Mouse (Mus musculus) embryonic facial prominence, embryonic 14.5 days (tissue): ENCODE results near the gene Orc2. TPM values are rescaled to one million over a fixed set of nuclear protein-coding genes. Genes with fewer than 3 reads are reported as not detected.

Experiments used
- ATAC-seq: fragments of 200-750 bp; cut with Nextera tagmentation; 2 replicates; pipeline ENCODE4 v1.8.0; 2017; ENCODE audit warnings: low read depth, moderate number of reproducible peaks, moderate TSS enrichment
- DNase-seq: peaks from one replicate; pipeline ENCODE4 v3.0.0-alpha.2; 2015; ENCODE audit warnings: low spot score
- H3K27ac ChIP-seq: fragments of 300-500 bp; sonication (generic); replicated peaks from 2 replicates; pipeline ENCODE4 v1.5.1; 2014; ENCODE audit warnings: low read depth, mild to moderate bottlenecking, low read length, moderate library complexity
- H3K27me3 ChIP-seq: fragments of 300-500 bp; sonication (generic); replicated peaks from 2 replicates; pipeline ENCODE4 v1.6.1; 2014; ENCODE audit warnings: low read length; ENCODE audit not compliant: control insufficient read depth, insufficient read depth
- H3K36me3 ChIP-seq: fragments of 300-500 bp; sonication (generic); 2 replicates; pipeline ENCODE4 v1.6.1; 2014; ENCODE audit warnings: low read length, mixed read lengths; ENCODE audit not compliant: control insufficient read depth, insufficient read depth
- H3K4me1 ChIP-seq: fragments of 300-500 bp; sonication (generic); 2 replicates; pipeline ENCODE4 v1.6.1; 2014; ENCODE audit warnings: antibody characterized with exemption, low read length; ENCODE audit not compliant: control insufficient read depth, insufficient read depth
- H3K4me2 ChIP-seq: fragments of 300-500 bp; sonication (generic); 2 replicates; pipeline ENCODE4 v1.6.1; 2014; ENCODE audit warnings: low read depth, mild to moderate bottlenecking, low read length, moderate library complexity, mixed read lengths
- H3K4me3 ChIP-seq: fragments of 300-500 bp; sonication (generic); 2 replicates; pipeline ENCODE4 v1.5.1; 2014; ENCODE audit warnings: low read depth, mild to moderate bottlenecking, low read length
- H3K9ac ChIP-seq: fragments of 300-500 bp; sonication (generic); 2 replicates; pipeline ENCODE4 v1.6.1; 2014; ENCODE audit warnings: low read depth, mild to moderate bottlenecking, low read length, moderate library complexity, mixed read lengths
- H3K9me3 ChIP-seq: fragments of 300-500 bp; sonication (generic); 2 replicates; pipeline ENCODE4 v1.6.1; 2016; ENCODE audit warnings: low read length; ENCODE audit not compliant: control insufficient read depth
- WGBS: fragments of 180-500 bp; shearing (Covaris S2); extraction: QIAGEN DNeasy Blood & Tissue Kit; methylation state at CpG from one replicate; pipeline ENCODE4 v1.1.7; 2014; 5-methylcytosine and 5-hydroxymethylcytosine counted together
- polyA plus RNA-seq: library from polyadenylated mRNA; unstranded; fragments of >200 nt; fragmentation: Nextera tagmentation; extraction: Ambion mirVana; gene quantifications from 2 replicates; pipeline ENCODE4 v1.2.1, GENCODE M21; 2014

Gene Orc2
- polyA plus RNA-seq, 1 experiment from 2014 or later: 31.6 TPM

GRCm38 (mm10) chr1:58448396-58448795 lies 56.5 kb downstream of the Orc2 start:
- H3K36me3 ChIP-seq: peaks cover 53% of the 10 kb centered on the region
- no peaks in the 10 kb centered on the region for H3K9me3 ChIP-seq
- no peak overlapping the region for H3K9ac ChIP-seq
- H3K27me3 ChIP-seq: no peaks in the 10 kb centered on the region
- H3K4me1 ChIP-seq: peaks cover 14% of the 10 kb centered on the region; the same call in 1 of the 2 replicates
- no peak for DNase-seq
- no peak for ATAC-seq
- no peak overlapping the region for H3K27ac ChIP-seq
- no peak overlapping the region for H3K4me3 ChIP-seq
- 90% methylated on average over 7 of the region's 7 CpGs for WGBS
- H3K4me2 ChIP-seq: no peak overlapping the region

- WGBS: 94% methylated on average over 7 of the region's 7 CpGs
- no peak for ATAC-seq
- no peak for DNase-seq
Observed at GRCm38 (mm10) chr1:58447766-58448165, 57.1 kb downstream of the Orc2 start.

GRCm38 (mm10) chr1:58445861-58446260 lies 59.0 kb downstream of the Orc2 start:
- Histone ChIP-seq H3K4me3 (peak overlapping the region; percentile 56), H3K4me2 (peak overlapping the region; percentile 68), H3K9ac (peak overlapping the region; percentile 84), H3K27ac (peak overlapping the region; percentile 88), H3K4me1 (peaks cover 14% of the 10 kb centered on the region; the same call in 1 of the 2 replicates), H3K9me3 (no peaks in the 10 kb centered on the region), H3K36me3 (peaks cover 49% of the 10 kb centered on the region), H3K27me3 (no peaks in the 10 kb centered on the region)
- no peak for ATAC-seq
- no peak for DNase-seq
- 7% methylated on average over 11 of the region's 11 CpGs for WGBS

More at GRCm38 (mm10) chr1:58447766-58448165, 57.1 kb downstream of the Orc2 start:
- Histone ChIP-seq H3K27me3 (no peaks in the 10 kb centered on the region), H3K9me3 (no peaks in the 10 kb centered on the region), H3K4me3 (no peak overlapping the region), H3K4me1 (peaks cover 14% of the 10 kb centered on the region; the same call in 1 of the 2 replicates), H3K27ac (no peak overlapping the region), H3K4me2 (no peak overlapping the region), H3K9ac (no peak overlapping the region), H3K36me3 (peaks cover 49% of the 10 kb centered on the region)

GRCm38 (mm10) chr1:58445143-58445722 lies 59.7 kb downstream of the Orc2 start, which contains the start of the genes Nif3l1 and Ppil3:
Gene Nif3l1 (plus strand): TSS chr1:58445151.
Gene Ppil3 (minus strand): TSS chr1:58445486.
- peaks cover 49% of the 10 kb centered on the region for H3K36me3 ChIP-seq
- H3K4me2 ChIP-seq: peak within 1 kb of the TSS; percentile 68
- peak within 1 kb of the TSS; percentile 88 for H3K27ac ChIP-seq
- H3K4me1 ChIP-seq: peaks cover 14% of the 10 kb centered on the region; the same call in 1 of the 2 replicates
- peak within 1 kb of the TSS; percentile 56 for H3K4me3 ChIP-seq
- no peaks in the 10 kb centered on the region for H3K9me3 ChIP-seq
- WGBS: under 1% methylated on average over 33 of the region's 33 CpGs
- DNase-seq (peak; percentile 97), ATAC-seq (peak; percentile 97)
- no peaks in the 10 kb centered on the region for H3K27me3 ChIP-seq
- peak within 1 kb of the TSS; percentile 84 for H3K9ac ChIP-seq

GRCm38 (mm10) chr1:58444691-58445090 lies 60.2 kb downstream of the Orc2 start:
- peak overlapping the region; percentile 56 for H3K4me3 ChIP-seq
- H3K27ac ChIP-seq: peak overlapping the region; percentile 88
- no peaks in the 10 kb centered on the region for H3K9me3 ChIP-seq
- DNase-seq: no peak
- ATAC-seq: no peak
- WGBS: 9% methylated on average over 10 of the region's 10 CpGs
- H3K4me2 ChIP-seq: peak overlapping the region; percentile 68
- peak overlapping the region; percentile 84 for H3K9ac ChIP-seq
- H3K4me1 ChIP-seq: peaks cover 14% of the 10 kb centered on the region; the same call in 1 of the 2 replicates
- no peaks in the 10 kb centered on the region for H3K27me3 ChIP-seq
- H3K36me3 ChIP-seq: peaks cover 51% of the 10 kb centered on the region

- peaks cover 11% of the 10 kb centered on the region for H3K4me1 ChIP-seq
- no peak for ATAC-seq
- no peak overlapping the region for H3K9ac ChIP-seq
- peaks cover 16% of the 10 kb centered on the region for H3K36me3 ChIP-seq
- H3K27ac ChIP-seq: no peak overlapping the region
- H3K27me3 ChIP-seq: no peaks in the 10 kb centered on the region
- H3K9me3 ChIP-seq: no peaks in the 10 kb centered on the region
- 84% methylated on average over 3 of the region's 3 CpGs for WGBS
- no peak overlapping the region for H3K4me3 ChIP-seq
- DNase-seq: no peak
- H3K4me2 ChIP-seq: peak overlapping the region; percentile 85; the same call in 1 of the 2 replicates
Observed at GRCm38 (mm10) chr1:58424551-58424950, 80.4 kb downstream of the Orc2 start.

GRCm38 (mm10) chr1:58423371-58424248 lies 81.3 kb downstream of the Orc2 start, which contains the start of gene Clk1:
Gene Clk1 (minus strand): TSS chr1:58424066.
- no peaks in the 10 kb centered on the region for H3K9me3 ChIP-seq
- H3K27me3 ChIP-seq: no peaks in the 10 kb centered on the region
- H3K9ac ChIP-seq: peak within 1 kb of the TSS; percentile 100
- peak within 1 kb of the TSS; percentile 85 for H3K4me2 ChIP-seq
- under 1% methylated on average over 72 of the region's 79 CpGs for WGBS
- peak within 1 kb of the TSS; percentile 99 for H3K4me3 ChIP-seq
- H3K4me1 ChIP-seq: peaks cover 11% of the 10 kb centered on the region
- DNase-seq (peak; percentile 95), ATAC-seq (peak; percentile 93)
- peaks cover 26% of the 10 kb centered on the region for H3K36me3 ChIP-seq
- H3K27ac ChIP-seq: peak within 1 kb of the TSS; percentile 100

GRCm38 (mm10) chr1:58422879-58423278 lies 82.0 kb downstream of the Orc2 start:
- H3K9me3 ChIP-seq: no peaks in the 10 kb centered on the region
- peak; percentile 88 for DNase-seq
- peak overlapping the region; percentile 85 for H3K4me2 ChIP-seq
- peaks cover 33% of the 10 kb centered on the region for H3K36me3 ChIP-seq
- H3K27ac ChIP-seq: peak overlapping the region; percentile 100
- 7% methylated on average over 13 of the region's 13 CpGs for WGBS
- H3K4me1 ChIP-seq: peaks cover 11% of the 10 kb centered on the region
- ATAC-seq: 0 out of 2 replicates have a peak, but pooled peaks have one; percentile 41
- H3K9ac ChIP-seq: peak overlapping the region; percentile 100
- H3K27me3 ChIP-seq: no peaks in the 10 kb centered on the region
- peak overlapping the region; percentile 99 for H3K4me3 ChIP-seq
